Mouse (Mus musculus): ENCODE measurements around the gene Tmem140.

DNA sequence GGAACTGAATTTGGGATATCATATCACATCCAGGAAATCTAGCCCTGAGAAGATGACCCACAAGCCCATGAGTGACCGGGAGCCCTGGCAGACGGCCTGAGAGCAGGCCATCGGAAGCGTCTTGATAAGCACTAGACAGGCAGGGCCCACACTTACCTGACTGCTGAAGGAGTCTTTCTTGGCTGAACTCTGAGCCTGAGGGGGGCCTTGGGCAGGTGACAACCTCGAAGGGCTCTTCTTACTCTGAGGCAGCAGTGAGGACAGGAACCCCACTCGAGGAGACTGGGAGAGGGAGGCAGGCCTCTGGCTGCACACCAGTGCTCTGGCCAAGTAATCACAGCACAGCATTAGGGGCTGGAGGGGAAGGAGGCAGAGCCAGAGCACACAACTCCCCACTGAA lies 41.4 kb downstream of the Tmem140 start:
- TF ChIP-seq POLR2A (IDR thresholded peaks at IDR 0.05; ENCODE audit: low read depth, low read length) (no peak), CTCF (IDR thresholded peaks at IDR 0.05; ENCODE audit: extremely low read depth, insufficient read depth, insufficient read length, insufficient replicate concordance) (no peak)

Measured in spleen, adult 2 months (tissue).